In genomic region chr9:48707134-48707823, GRCm38 (mm10) we compare ENCODE assay signal across 9 mouse cellular contexts.
DNase-seq lines count a peak whose midpoint lies in the region; ATAC-seq and TF ChIP-seq lines count a peak whose summit lies in the region.
"Had no signal": no experiment of that assay in that cellular context is flagged by ENCODE, and none has a peak within 500 bp of the region (broad histone marks: within the 10 kb centered on the region; RNA-seq: fewer than 3 reads in every experiment).

No protein-coding gene starts in this region.

- no peaks in the 10 kb centered on the region for H3K9me3 ChIP-seq in lung, embryonic 14.5 days (ENCODE audit: low read depth, low read length)
- no peaks in the 10 kb centered on the region for H3K9me3 ChIP-seq in forebrain, postnatal 0 days (ENCODE audit: low read length)

- H3K4me2 ChIP-seq in lung, embryonic 14.5 days, result no peak overlapping the region
- H3K4me2 ChIP-seq in forebrain, postnatal 0 days (ENCODE audit: low read depth), result no peak overlapping the region

- intact Hi-C loops in heart, postnatal 36 days (cut with DNase I), result loop anchor here (1.0 to 5.0 kb wide), 3 partner anchors 16 to 60 kb away; no protein-coding TSS in a partner anchor

- DNase-seq in adrenal gland, adult 2 months, result peak; percentile 62
- no peak for DNase-seq in adrenal gland, adult 8-10 months
- DNase-seq in lung, embryonic 14.5 days, result no peak
- no peak for DNase-seq in lung, postnatal 14 days
- peak; percentile 45 to 63 for DNase-seq in heart, postnatal 36 days
- DNase-seq in skeletal muscle tissue, adult 2 months (ENCODE audit: low read depth, low spot score), result peak; percentile 96
- DNase-seq in thymus, adult 2 months, result no peak
- DNase-seq in forebrain, postnatal 0 days, result no peak
- DNase-seq: layer of hippocampus, adult 9-11 months had no signal

- H3K9ac ChIP-seq in lung, embryonic 14.5 days, result no peak overlapping the region
- no peak overlapping the region for H3K9ac ChIP-seq in forebrain, postnatal 0 days

- 32% methylated on average over 14 of the region's 14 CpGs for WGBS in lung, embryonic 14.5 days
- 59% methylated on average over 14 of the region's 14 CpGs for WGBS in thymus, adult 2 months
- WGBS in forebrain, postnatal 0 days, result 62% methylated on average over 14 of the region's 14 CpGs

- no peak for TF ChIP-seq POLR2A in thymus, adult 2 months (IDR thresholded peaks at IDR 0.05; ENCODE audit: control insufficient read depth, extremely low read depth, insufficient read depth, low read length, poor library complexity)

- ATAC-seq in lung, embryonic 14.5 days (ENCODE audit: insufficient read depth), result peak; percentile 30; the same call in 1 of the 2 replicates
- no peak; the same call in 1 of the 2 replicates for ATAC-seq in forebrain, postnatal 0 days

- H3K36me3 ChIP-seq in lung, embryonic 14.5 days (ENCODE audit: insufficient read depth), result no peaks in the 10 kb centered on the region
- H3K36me3 ChIP-seq in thymus, adult 2 months (ENCODE audit: control insufficient read depth, insufficient read depth, low read length), result no peaks in the 10 kb centered on the region
- no peaks in the 10 kb centered on the region for H3K36me3 ChIP-seq in forebrain, postnatal 0 days (ENCODE audit: insufficient read depth)

- H3K4me1 ChIP-seq in lung, embryonic 14.5 days (ENCODE audit: insufficient read depth), result 0 out of 2 replicates have a peak, but pooled peaks cover 3% of the 10 kb centered on the region
- peaks cover 7% of the 10 kb centered on the region for H3K4me1 ChIP-seq in thymus, adult 2 months (replicated peaks; ENCODE audit: control insufficient read depth, insufficient read depth, low read length)
- H3K4me1 ChIP-seq in forebrain, postnatal 0 days (ENCODE audit: insufficient read depth), result peaks cover 6% of the 10 kb centered on the region

- H3K27ac ChIP-seq in lung, embryonic 14.5 days (ENCODE audit: low read depth), result no peak overlapping the region
- no peak overlapping the region for H3K27ac ChIP-seq in thymus, adult 2 months (ENCODE audit: control insufficient read depth, insufficient read depth, low read length)
- H3K27ac ChIP-seq in forebrain, postnatal 0 days (ENCODE audit: low read depth, low read length), result no peak overlapping the region; the same call in 1 of the 2 replicates

- no peaks in the 10 kb centered on the region for H3K27me3 ChIP-seq in lung, embryonic 14.5 days (ENCODE audit: insufficient read depth, low read length)
- H3K27me3 ChIP-seq in thymus, adult 2 months (ENCODE audit: control insufficient read depth, insufficient read depth, low read length), result no peaks in the 10 kb centered on the region
- no peaks in the 10 kb centered on the region for H3K27me3 ChIP-seq in forebrain, postnatal 0 days (ENCODE audit: insufficient read depth, low read length)

- no peak overlapping the region for H3K4me3 ChIP-seq in lung, embryonic 14.5 days (ENCODE audit: low read depth, low read length)
- H3K4me3 ChIP-seq in thymus, adult 2 months (ENCODE audit: control insufficient read depth, insufficient read depth, low read length), result no peak overlapping the region
- H3K4me3 ChIP-seq in forebrain, postnatal 0 days (ENCODE audit: low read depth, low read length), result no peak overlapping the region

- no peak for TF ChIP-seq CTCF in lung, embryonic 14.5 days (IDR thresholded peaks at IDR 0.05; ENCODE audit: low read depth)
- TF ChIP-seq CTCF in thymus, adult 2 months (IDR thresholded peaks at IDR 0.05; ENCODE audit: borderline replicate concordance, control insufficient read depth, extremely low read depth, insufficient read depth, low read length, poor library complexity), result no peak
- TF ChIP-seq CTCF in forebrain, postnatal 0 days (IDR thresholded peaks at IDR 0.05; ENCODE audit: low read depth), result no peak

Comparison
In these comparisons a context has a peak if more than half of its experiments do, and no peak if none do; other contexts are left out.
1. DNase-seq: peak in adrenal gland, adult 2 months (single experiment), heart, postnatal 36 days (2 of 2) and skeletal muscle tissue, adult 2 months (single experiment); none in adrenal gland, adult 8-10 months (single experiment), lung, embryonic 14.5 days (single experiment), lung, postnatal 14 days (single experiment), thymus, adult 2 months (single experiment) and forebrain, postnatal 0 days (single experiment).